Mouse (Mus musculus) limb, embryonic 14.5 days (tissue): Measurements from ENCODE around the gene Pdhx. TPM values are rescaled to one million over a fixed set of nuclear protein-coding genes. Genes with fewer than 3 reads are reported as not detected.

ENCODE experiments used
- ATAC-seq: fragments of 200-750 bp; cut with Nextera tagmentation; 2 replicates; pipeline ENCODE4 v1.8.0; 2017; ENCODE audit warnings: low read depth, moderate number of reproducible peaks, moderate TSS enrichment; ENCODE audit not compliant: low FRiP score
- DNase-seq: peaks from one replicate; pipeline ENCODE4 v3.0.0-alpha.2; 2015; ENCODE audit warnings: low spot score
- H3K27ac ChIP-seq: fragments of 300-500 bp; sonication (generic); replicated peaks from 2 replicates; pipeline ENCODE4 v1.5.1; 2014; ENCODE audit warnings: low read depth, mild to moderate bottlenecking, low read length, moderate library complexity, mixed read lengths
- H3K27me3 ChIP-seq: fragments of 300-500 bp; sonication (generic); 2 replicates; pipeline ENCODE4 v1.6.1; 2014; ENCODE audit warnings: low read length, mixed read lengths; ENCODE audit not compliant: control insufficient read depth, insufficient read depth
- H3K36me3 ChIP-seq: fragments of 300-500 bp; sonication (generic); 2 replicates; pipeline ENCODE4 v1.6.1; 2014; ENCODE audit warnings: mild to moderate bottlenecking, low read length, moderate library complexity, mixed read lengths; ENCODE audit not compliant: control insufficient read depth, insufficient read depth
- H3K4me1 ChIP-seq: fragments of 300-500 bp; sonication (generic); 2 replicates; pipeline ENCODE4 v1.6.1; 2014; ENCODE audit warnings: antibody characterized with exemption, low read length, mixed read lengths; ENCODE audit not compliant: control insufficient read depth, insufficient read depth
- H3K4me2 ChIP-seq: fragments of 300-500 bp; sonication (generic); replicated peaks from 2 replicates; pipeline ENCODE4 v1.6.1; 2014; ENCODE audit warnings: low read depth, mild to moderate bottlenecking, low read length, moderate library complexity; ENCODE audit not compliant: severe bottlenecking
- H3K4me3 ChIP-seq: fragments of 300-500 bp; sonication (generic); replicated peaks from 2 replicates; pipeline ENCODE4 v1.5.1; 2014; ENCODE audit warnings: low read length
- H3K9ac ChIP-seq: fragments of 300-500 bp; sonication (generic); 2 replicates; pipeline ENCODE4 v1.6.1; 2014; ENCODE audit warnings: mild to moderate bottlenecking, low read depth, low read length, moderate library complexity; ENCODE audit not compliant: severe bottlenecking
- H3K9me3 ChIP-seq: fragments of 300-500 bp; sonication (generic); 2 replicates; pipeline ENCODE4 v1.6.1; 2016; ENCODE audit warnings: low read length; ENCODE audit not compliant: control insufficient read depth
- POLR2A ChIP-seq: fragments of 200-500 bp; IDR thresholded peaks from 2 replicates; pipeline ENCODE4 v1.8.0; 2012; ENCODE audit warnings: inconsistent platforms, mild to moderate bottlenecking, moderate library complexity, borderline replicate concordance; ENCODE audit not compliant: insufficient read depth, insufficient read length; ENCODE audit errors: extremely low read depth
- WGBS: fragments of 180-500 bp; shearing (Covaris S2); extraction: QIAGEN DNeasy Blood & Tissue Kit; methylation state at CpG from one replicate; pipeline ENCODE4 v1.1.7; 2014; 5-methylcytosine and 5-hydroxymethylcytosine counted together
- polyA plus RNA-seq, 2 experiments: library from polyadenylated mRNA; depleted of rRNA in 1 of 2; stranded (reverse) in 1 of 2; unstranded in 1 of 2; fragments of >200 nt; fragmentation: Nextera tagmentation in 1 of 2; extraction: Ambion mirVana in 1 of 2; gene quantifications; 2 replicates each; pipeline versions ENCODE4 v1.2.1 to v1.2.3; 2012 to 2014

Gene Pdhx
- polyA plus RNA-seq, 2 experiments, result 32.1 to 33.2 TPM

- 43% methylated on average over 1 of the region's 1 CpGs for WGBS
- Histone ChIP-seq H3K4me3 (no peak overlapping the region), H3K27me3 (no peaks in the 10 kb centered on the region), H3K4me2 (no peak overlapping the region), H3K36me3 (no peaks in the 10 kb centered on the region), H3K9me3 (no peaks in the 10 kb centered on the region), H3K9ac (no peak overlapping the region), H3K4me1 (peaks cover 10% of the 10 kb centered on the region), H3K27ac (no peak overlapping the region)
- TF ChIP-seq POLR2A, result no peak
- ATAC-seq (no peak), DNase-seq (no peak)
Measured at GRCm38 (mm10) chr2:102997874-102998273, 75.4 kb downstream of the Pdhx start.

DNA sequence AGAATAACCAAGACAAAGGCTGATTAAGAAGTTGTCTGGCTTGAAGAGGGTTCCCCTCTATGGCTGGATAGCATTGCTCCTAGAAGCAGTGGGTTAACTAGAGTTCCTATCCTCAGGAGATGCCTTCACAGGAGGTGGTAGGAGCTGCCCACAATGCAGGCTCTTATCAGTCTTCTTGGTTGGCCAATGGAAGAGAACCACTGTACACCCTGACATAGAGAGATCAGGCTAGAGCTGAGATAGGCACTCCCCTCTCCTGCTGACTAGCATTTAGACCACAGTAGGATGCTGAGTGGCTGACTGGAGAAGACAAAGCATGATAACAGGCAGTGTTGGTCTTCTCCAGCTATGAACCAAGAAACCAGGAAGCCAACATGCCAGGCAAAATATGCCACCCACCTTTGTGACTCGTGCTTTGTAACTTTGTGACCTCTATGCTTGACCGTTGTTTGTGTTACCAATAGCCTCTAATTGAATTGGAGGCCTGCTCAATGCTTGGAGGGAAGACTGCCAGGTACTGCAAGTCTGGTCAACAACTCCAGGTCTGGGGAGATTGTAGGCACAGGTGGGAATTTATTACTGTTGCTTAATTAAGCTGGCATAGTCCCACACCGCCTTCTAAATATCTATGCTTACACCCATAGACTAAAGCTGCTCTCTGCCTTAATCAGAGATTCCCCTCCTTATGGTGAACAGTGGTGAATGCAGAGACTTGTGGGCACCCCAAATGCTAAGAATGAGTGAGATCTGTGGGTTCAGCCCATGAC lies 79.3 kb downstream of the Pdhx start:
- Histone ChIP-seq H3K4me3 (no peak overlapping the region), H3K9me3 (no peaks in the 10 kb centered on the region), H3K4me1 (peaks cover 14% of the 10 kb centered on the region), H3K27me3 (no peaks in the 10 kb centered on the region), H3K4me2 (no peak overlapping the region), H3K36me3 (no peaks in the 10 kb centered on the region), H3K9ac (no peak overlapping the region), H3K27ac (no peak overlapping the region)
- TF ChIP-seq POLR2A, result no peak
- WGBS, result 86% methylated on average over 3 of the region's 3 CpGs
- DNase-seq, result no peak
- no peak for ATAC-seq

DNA sequence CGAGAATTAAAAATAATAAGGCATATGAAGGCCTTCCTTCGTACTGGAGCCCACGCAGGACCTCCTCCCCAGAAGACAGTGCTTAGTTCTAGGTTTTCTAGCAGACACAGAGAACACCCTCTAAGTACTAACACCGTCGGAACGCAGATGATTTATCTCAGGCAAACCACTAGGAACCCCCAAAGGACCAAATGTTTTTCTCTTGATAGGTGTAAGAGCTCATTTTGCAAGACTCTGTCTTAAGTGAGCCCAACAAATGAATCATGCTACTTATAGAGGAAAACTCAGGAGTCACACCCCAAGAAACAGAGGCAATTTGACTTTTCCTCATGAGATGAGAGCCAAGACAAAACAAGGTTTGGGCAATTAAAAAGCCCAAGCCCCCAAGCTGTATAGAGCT lies 80.9 kb downstream of the Pdhx start:
- Histone ChIP-seq H3K4me3 (no peak overlapping the region), H3K9me3 (no peaks in the 10 kb centered on the region), H3K4me1 (peaks cover 8% of the 10 kb centered on the region; the same call in 1 of the 2 replicates), H3K36me3 (no peaks in the 10 kb centered on the region), H3K9ac (no peak overlapping the region), H3K4me2 (no peak overlapping the region), H3K27ac (no peak overlapping the region), H3K27me3 (no peaks in the 10 kb centered on the region)
- DNase-seq (no peak), ATAC-seq (no peak)
- TF ChIP-seq POLR2A, result no peak
- 78% methylated on average over 6 of the region's 6 CpGs for WGBS

- ATAC-seq (no peak), DNase-seq (no peak)
- 75% methylated on average over 2 of the region's 2 CpGs for WGBS
- H3K9ac ChIP-seq, result no peak overlapping the region
- H3K27me3 ChIP-seq, result no peaks in the 10 kb centered on the region
- H3K36me3 ChIP-seq, result no peaks in the 10 kb centered on the region
- H3K4me1 ChIP-seq, result peaks cover 8% of the 10 kb centered on the region; the same call in 1 of the 2 replicates
- H3K9me3 ChIP-seq, result no peaks in the 10 kb centered on the region
- no peak overlapping the region for H3K4me2 ChIP-seq
- no peak for TF ChIP-seq POLR2A
- no peak overlapping the region for H3K4me3 ChIP-seq
- no peak overlapping the region for H3K27ac ChIP-seq
Measured at GRCm38 (mm10) chr2:102990301-102990702, 83.0 kb downstream of the Pdhx start.

GRCm38 (mm10) chr2:102989446-102989845 lies 83.9 kb downstream of the Pdhx start:
- no peak for ATAC-seq

More at GRCm38 (mm10) chr2:102989446-102989845, 83.9 kb downstream of the Pdhx start:
- no peak for DNase-seq
- Histone ChIP-seq H3K4me3 (no peak overlapping the region), H3K4me2 (no peak overlapping the region), H3K27ac (no peak overlapping the region), H3K4me1 (peaks cover 8% of the 10 kb centered on the region; the same call in 1 of the 2 replicates), H3K36me3 (no peaks in the 10 kb centered on the region), H3K9me3 (no peaks in the 10 kb centered on the region), H3K27me3 (no peaks in the 10 kb centered on the region), H3K9ac (no peak overlapping the region)
- 79% methylated on average over 1 of the region's 1 CpGs for WGBS
- TF ChIP-seq POLR2A, result no peak
